ENCODE assay signal across 17 mouse cellular contexts in genomic region chr12:100067477-100067876, GRCm38 (mm10). TPM values are rescaled to one million over a fixed set of nuclear protein-coding genes. Genes with fewer than 3 reads are reported as not detected.
DNase-seq lines count a peak whose midpoint lies in the region; ATAC-seq and TF ChIP-seq lines count a peak whose summit lies in the region.
"Had no signal": no experiment of that assay in that cellular context is flagged by ENCODE, and none has a peak within 500 bp of the region (broad histone marks: within the 10 kb centered on the region; RNA-seq: fewer than 3 reads in every experiment).

No protein-coding gene starts in this region.

- peak; percentile 35 for DNase-seq in heart, adult 8-10 months (ENCODE audit: low spot score)
- DNase-seq in heart, embryonic 10.5 days (ENCODE audit: low spot score), result no peak
- peak; percentile 32 for DNase-seq in lung, postnatal 10 days
- DNase-seq in thymus, adult 2 months, result peak; percentile 31
- no peak for DNase-seq in c-Kit-positive CD71-positive TER-119-positive erythroid progenitor cells, embryonic 14.5 days (ENCODE audit: low spot score)
- DNase-seq: adrenal gland, adult 2 months; cerebellum, adult 18-20 months; layer of hippocampus, postnatal 36 days; spleen, adult 18-20 months had no signal

- H3K4me3 ChIP-seq in heart, embryonic 10.5 days, result no peak overlapping the region
- peak overlapping the region; percentile 34 for H3K4me3 ChIP-seq in bone marrow macrophage, adult 2 months (ENCODE audit: insufficient read depth, low read length)
- no peak overlapping the region for H3K4me3 ChIP-seq in thymus, adult 2 months (ENCODE audit: control insufficient read depth, insufficient read depth, low read length)
- H3K4me3 ChIP-seq: limb, embryonic 15.5 days; megakaryocyte, embryonic 14.5 days; myocyte had no signal

- TF ChIP-seq POLR2A in bone marrow macrophage, adult 2 months (IDR thresholded peaks at IDR 0.05; ENCODE audit: borderline replicate concordance, low read depth, low read length), result no peak
- no peak for TF ChIP-seq POLR2A in thymus, adult 2 months (IDR thresholded peaks at IDR 0.05; ENCODE audit: control insufficient read depth, extremely low read depth, insufficient read depth, low read length, poor library complexity)

- no peak overlapping the region for H3K27ac ChIP-seq in heart, embryonic 10.5 days
- H3K27ac ChIP-seq in bone marrow macrophage, adult 2 months (ENCODE audit: insufficient read depth, low read depth, low read length), result peak overlapping the region; percentile 83
- no peak overlapping the region for H3K27ac ChIP-seq in thymus, adult 2 months (ENCODE audit: control insufficient read depth, insufficient read depth, low read length)
- H3K27ac ChIP-seq: hindbrain, postnatal 0 days; kidney, postnatal 0 days; limb, embryonic 15.5 days had no signal

- H3K9me3 ChIP-seq in heart, embryonic 10.5 days, result no peaks in the 10 kb centered on the region
- H3K9me3 ChIP-seq: limb, embryonic 15.5 days; megakaryocyte, embryonic 14.5 days had no signal

- ATAC-seq in CD4-positive, CD25-positive, alpha-beta regulatory T cell, adult 4 months, result no peak
- no peak for ATAC-seq in activated CD4-positive, CD25-positive, alpha-beta regulatory T cell, adult 4 months
- ATAC-seq: hindbrain, postnatal 0 days had no signal

- TF ChIP-seq CTCF in bone marrow macrophage, adult 2 months (IDR thresholded peaks at IDR 0.05; ENCODE audit: low read depth, low read length), result no peak
- TF ChIP-seq CTCF in thymus, adult 2 months (IDR thresholded peaks at IDR 0.05; ENCODE audit: borderline replicate concordance, control insufficient read depth, extremely low read depth, insufficient read depth, low read length, poor library complexity), result no peak

- no peaks in the 10 kb centered on the region for H3K4me1 ChIP-seq in heart, embryonic 10.5 days
- peaks cover 20% of the 10 kb centered on the region for H3K4me1 ChIP-seq in bone marrow macrophage, adult 2 months (ENCODE audit: control insufficient read depth, insufficient read depth, low read length)
- peaks cover 7% of the 10 kb centered on the region for H3K4me1 ChIP-seq in thymus, adult 2 months (replicated peaks; ENCODE audit: control insufficient read depth, insufficient read depth, low read length)
- H3K4me1 ChIP-seq: limb, embryonic 15.5 days; megakaryocyte, embryonic 14.5 days had no signal

- H3K27me3 ChIP-seq in heart, embryonic 10.5 days (ENCODE audit: insufficient read depth, poor library complexity, severe bottlenecking), result no peaks in the 10 kb centered on the region
- H3K27me3 ChIP-seq in thymus, adult 2 months (ENCODE audit: control insufficient read depth, insufficient read depth, low read length), result no peaks in the 10 kb centered on the region
- H3K27me3 ChIP-seq: limb, embryonic 15.5 days had no signal

- H3K36me3 ChIP-seq in heart, embryonic 10.5 days, result no peaks in the 10 kb centered on the region
- H3K36me3 ChIP-seq in thymus, adult 2 months (ENCODE audit: control insufficient read depth, insufficient read depth, low read length), result no peaks in the 10 kb centered on the region
- H3K36me3 ChIP-seq: limb, embryonic 15.5 days had no signal

- 87% methylated on average over 5 of the region's 5 CpGs for WGBS in heart, embryonic 10.5 days
- 5% methylated on average over 5 of the region's 5 CpGs for WGBS in thymus, adult 2 months

RNA-seq across cellular contexts. Expression of gene Psmc1, which starts 42.5 kb away (rescaled TPM):
- total RNA-seq in heart, adult 8-10 months (2022), result 100 to 1,000 TPM; 125 to 153 (median 140) TPM
- polyA plus RNA-seq in heart, embryonic 10.5 days (2016; fragmentation: Nextera tagmentation; extraction: Ambion mirVana), result 278 and 309 TPM in 2 replicates
- polyA plus RNA-seq in bone marrow macrophage, adult 2 months (2012; ENCODE audit: insufficient read depth, insufficient read length, missing spikeins), result 164 and 166 TPM in 2 replicates
- polyA plus RNA-seq in thymus, adult 2 months (2012; rRNA removed), result 45.3 and 46.8 TPM in 2 replicates
- polyA plus RNA-seq in CD4-positive, CD25-positive, alpha-beta regulatory T cell, adult 4 months (2017; shearing (Covaris generic)), result 100 to 1,000 TPM; 190 to 201 TPM
- polyA plus RNA-seq in activated CD4-positive, CD25-positive, alpha-beta regulatory T cell, adult 4 months (2017; shearing (Covaris generic)), result 100 to 1,000 TPM; 201 to 218 TPM

Comparison
In these comparisons a context has a peak if more than half of its experiments do, and no peak if none do; other contexts are left out.
1. DNase-seq: peak in heart, adult 8-10 months (single experiment), lung, postnatal 10 days (single experiment) and thymus, adult 2 months (single experiment); none in heart, embryonic 10.5 days (single experiment) and c-Kit-positive CD71-positive TER-119-positive erythroid progenitor cells, embryonic 14.5 days (single experiment).